In the genomic region with DNA sequence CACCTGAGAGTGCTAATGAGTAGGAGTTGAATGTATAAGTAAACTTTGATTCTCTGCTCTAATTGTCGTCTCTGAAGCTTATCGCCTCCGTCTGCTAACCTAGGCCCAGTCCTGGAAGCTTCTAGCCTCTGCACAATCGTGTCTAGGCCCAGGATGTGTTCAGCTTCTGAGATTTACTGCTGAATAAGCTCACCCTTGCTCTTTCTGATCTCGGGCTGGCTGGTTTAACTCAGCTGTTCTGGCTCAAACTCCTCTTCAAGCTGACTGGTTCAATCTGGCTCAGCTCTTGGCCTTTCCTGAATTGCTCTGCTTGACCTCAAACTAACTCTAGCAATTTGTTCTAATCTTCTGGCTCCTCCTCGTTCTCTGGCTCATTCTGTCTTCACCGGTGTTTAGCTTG, we compare ENCODE assay signal across 16 mouse cellular contexts. TPM values are rescaled to one million over a fixed set of nuclear protein-coding genes. Genes with fewer than 3 reads are reported as not detected.
"Had no signal": no experiment of that assay in that cellular context is flagged by ENCODE, and none has a peak within 500 bp of the region (broad histone marks: within the 10 kb centered on the region; RNA-seq: fewer than 3 reads in every experiment).

No protein-coding gene starts in this region.

- H3K27me3 ChIP-seq: hindbrain, embryonic 15.5 days; limb, embryonic 12.5 days; limb, embryonic 15.5 days had no signal

- H3K4me1 ChIP-seq: hindbrain, embryonic 15.5 days; limb, embryonic 12.5 days; limb, embryonic 15.5 days; midbrain, embryonic 13.5 days had no signal

- ATAC-seq: intestine, postnatal 0 days; liver, postnatal 0 days; lung, postnatal 0 days; midbrain, embryonic 13.5 days had no signal

- H3K9ac ChIP-seq: hindbrain, embryonic 15.5 days; limb, embryonic 12.5 days; limb, embryonic 15.5 days; liver, embryonic 14.5 days; liver, postnatal 0 days; lung, embryonic 14.5 days; midbrain, embryonic 13.5 days had no signal

- DNase-seq: layer of hippocampus, postnatal 36 days; left cerebral cortex, postnatal 4 days; liver, postnatal 0 days; lung, embryonic 14.5 days; thymus, adult 2 months; thymus, postnatal 14 days had no signal

- H3K4me3 ChIP-seq: hindbrain, embryonic 15.5 days; limb, embryonic 12.5 days; limb, embryonic 15.5 days; midbrain, embryonic 13.5 days had no signal

- H3K4me2 ChIP-seq: hindbrain, embryonic 15.5 days; limb, embryonic 12.5 days; limb, embryonic 15.5 days; liver, embryonic 11.5 days; lung, embryonic 14.5 days; midbrain, embryonic 13.5 days had no signal

- H3K27ac ChIP-seq: hindbrain, embryonic 15.5 days; limb, embryonic 12.5 days; limb, embryonic 15.5 days; liver, embryonic 14.5 days; macrophage; midbrain, embryonic 13.5 days had no signal

- H3K36me3 ChIP-seq: hindbrain, embryonic 15.5 days; limb, embryonic 12.5 days; limb, embryonic 15.5 days; midbrain, embryonic 13.5 days had no signal

- H3K9me3 ChIP-seq: hindbrain, embryonic 15.5 days; limb, embryonic 12.5 days; limb, embryonic 15.5 days; midbrain, embryonic 13.5 days had no signal

RNA-seq across cellular contexts. Expression of gene Syt2, which starts 13.7 kb away (rescaled TPM):
- polyA plus RNA-seq: liver, postnatal 0 days; macrophage; spleen, adult 2 months had no signal
